Mouse (Mus musculus) C2C12 (cell line): Measurements from ENCODE around the gene E130308A19Rik.

ENCODE experiments used
- CEBPB ChIP-seq: IDR thresholded peaks from one replicate; pipeline ENCODE4 v1.6.1; 2011; ENCODE audit warnings: low read depth, mild to moderate bottlenecking, control low read depth, moderate library complexity
- CTCF ChIP-seq: IDR thresholded peaks from one replicate; pipeline ENCODE4 v1.5.1; 2011; ENCODE audit not compliant: control insufficient read depth, insufficient read depth, insufficient read length
- MAX ChIP-seq: IDR thresholded peaks from one replicate; pipeline ENCODE4 v1.6.1; 2011; ENCODE audit warnings: mild to moderate bottlenecking, control low read depth
- USF1 ChIP-seq: IDR thresholded peaks from one replicate; pipeline ENCODE4 v1.6.1; 2011; ENCODE audit warnings: low read depth, mild to moderate bottlenecking, control low read depth, moderate library complexity

DNA sequence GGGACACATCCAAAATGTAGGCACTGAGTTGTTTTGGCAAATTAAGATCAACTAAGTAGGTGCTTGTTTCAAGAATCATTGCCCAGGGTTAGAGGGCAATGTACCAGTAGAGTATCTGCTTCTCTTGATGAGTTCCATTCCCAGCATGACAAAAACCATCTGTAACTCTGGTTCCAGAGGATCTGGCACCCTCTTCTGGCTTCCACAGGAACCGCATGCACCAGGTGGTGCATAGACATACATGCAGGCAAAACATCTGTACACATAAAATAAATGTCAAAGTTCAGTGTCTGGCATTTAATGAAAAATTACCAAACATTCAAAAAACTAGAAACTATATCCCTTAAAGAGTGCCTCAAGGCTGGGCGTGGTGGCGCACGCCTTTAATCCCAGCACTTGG lies 113.3 kb downstream of the E130308A19Rik start:
- no peak for TF ChIP-seq CTCF
- no peak for TF ChIP-seq MAX
- no peak for TF ChIP-seq USF1
- TF ChIP-seq CEBPB, result no peak
